Mouse (Mus musculus): ENCODE data around the gene Aqp11. TPM values are rescaled to one million over a fixed set of nuclear protein-coding genes. Genes with fewer than 3 reads are reported as not detected.

Gene Aqp11
- polyA plus RNA-seq, 1 experiment from 2014 or later: 51.0 TPM

DNA sequence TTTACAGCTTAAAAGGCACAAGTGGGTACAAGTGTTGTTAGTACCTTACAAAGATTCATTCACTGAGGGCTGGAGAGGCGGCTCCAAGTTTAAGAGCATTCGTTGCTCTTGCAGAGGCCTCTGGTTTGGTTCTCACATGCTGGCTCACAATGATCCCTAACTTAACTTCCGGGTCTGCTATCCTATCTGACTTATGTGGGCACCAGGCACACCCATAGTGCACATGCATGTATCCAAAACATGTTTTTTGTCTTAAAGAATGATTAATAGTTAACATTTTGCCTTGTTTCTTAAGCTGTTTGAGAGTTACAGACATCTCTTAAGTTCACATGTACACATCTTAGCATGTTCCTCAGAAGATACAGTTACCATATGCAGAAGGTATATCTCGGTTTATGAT is 37.9 kb downstream of the Aqp11 start:
- Histone ChIP-seq H3K9me3 (ENCODE audit: low read length) (no peaks in the 10 kb centered on the region), H3K4me1 (ENCODE audit: insufficient read depth) (peaks cover 11% of the 10 kb centered on the region), H3K27me3 (ENCODE audit: insufficient read depth, low read length) (no peaks in the 10 kb centered on the region), H3K4me2 (ENCODE audit: low read depth, low read length) (no peak overlapping the region), H3K36me3 (replicated peaks; ENCODE audit: insufficient read depth, low read length) (no peaks in the 10 kb centered on the region), H3K27ac (ENCODE audit: low read depth) (no peak overlapping the region), H3K4me3 (ENCODE audit: low read depth, low read length) (no peak overlapping the region), H3K9ac (replicated peaks) (no peak overlapping the region)
- ATAC-seq (no peak), DNase-seq (no peak)
- WGBS (ENCODE audit: insufficient replicate concordance): 87% methylated on average over 4 of the region's 4 CpGs
- no peak for TF ChIP-seq EP300 (IDR thresholded peaks at IDR 0.05; ENCODE audit: low read depth)
- TF ChIP-seq CTCF (IDR thresholded peaks at IDR 0.05; ENCODE audit: low read depth): no peak

DNA sequence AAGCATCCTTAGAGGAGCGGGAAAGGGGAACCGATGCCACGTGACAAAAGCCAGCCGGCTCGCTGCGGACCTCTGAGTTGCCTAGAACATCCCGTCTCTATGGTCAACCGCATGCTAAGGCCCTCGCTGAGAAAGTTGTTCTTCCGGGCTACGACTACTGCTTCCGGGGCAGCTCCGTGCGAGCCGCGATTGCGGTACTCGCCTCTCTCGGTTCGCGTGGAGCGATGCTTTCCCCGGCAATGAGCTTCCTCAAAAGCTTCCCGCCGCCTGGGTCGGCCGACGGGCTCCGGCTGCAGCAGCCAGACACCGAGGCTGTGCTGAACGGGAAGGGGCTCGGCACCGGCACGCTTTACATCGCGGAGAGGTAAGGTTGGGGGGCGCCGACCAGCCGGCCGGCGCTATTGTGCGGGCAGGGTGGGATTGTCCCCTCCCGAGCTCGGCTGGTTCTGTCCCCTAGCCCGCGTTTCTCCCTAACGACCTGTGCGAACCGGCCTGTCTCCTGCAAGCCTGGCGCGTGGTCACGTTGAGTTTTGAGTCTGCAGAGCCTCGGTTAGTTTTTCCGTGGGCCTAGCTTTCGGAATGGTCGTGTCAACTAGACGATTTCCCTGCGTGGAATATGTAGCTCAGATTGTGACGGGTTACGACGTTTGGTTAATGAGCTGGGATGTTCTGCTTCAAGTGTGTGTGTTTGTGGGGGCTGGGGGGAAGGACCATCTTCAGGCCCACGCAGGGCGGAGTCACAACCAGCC is 41.4 kb downstream of the Aqp11 start, which contains the start of gene Clns1a:
Gene Clns1a, plus strand, starts transcription at position 129 of the 749 bp plus-strand sequence.
- no peaks in the 10 kb centered on the region for H3K9me3 ChIP-seq (ENCODE audit: low read length)
- no peaks in the 10 kb centered on the region for H3K36me3 ChIP-seq (replicated peaks; ENCODE audit: insufficient read depth, low read length)
- WGBS (ENCODE audit: insufficient replicate concordance): under 1% methylated on average over 62 of the region's 63 CpGs
- peak within 1 kb of the TSS; percentile 77 for H3K9ac ChIP-seq (replicated peaks)
- DNase-seq: peak; percentile 92
- no peaks in the 10 kb centered on the region for H3K27me3 ChIP-seq (ENCODE audit: insufficient read depth, low read length)
- peak within 1 kb of the TSS; percentile 70 for H3K4me2 ChIP-seq (ENCODE audit: low read depth, low read length)
- TF ChIP-seq EP300 (IDR thresholded peaks at IDR 0.05; ENCODE audit: low read depth): peak; percentile 52; the same call in 1 of the 2 replicates
- no peak for TF ChIP-seq CTCF (IDR thresholded peaks at IDR 0.05; ENCODE audit: low read depth)
- H3K4me1 ChIP-seq (ENCODE audit: insufficient read depth): peaks cover 11% of the 10 kb centered on the region
- H3K27ac ChIP-seq (ENCODE audit: low read depth): peak within 1 kb of the TSS; percentile 70
- ATAC-seq: peak; percentile 99
- peak within 1 kb of the TSS; percentile 77 for H3K4me3 ChIP-seq (ENCODE audit: low read depth, low read length)

GRCm38 (mm10) chr7:97696133-97696505 is 42.0 kb downstream of the Aqp11 start:
- no peaks in the 10 kb centered on the region for H3K9me3 ChIP-seq (ENCODE audit: low read length)
- peak overlapping the region; percentile 63 for H3K27ac ChIP-seq (ENCODE audit: low read depth)
- peak; percentile 47 for ATAC-seq
- peak overlapping the region; percentile 70 for H3K4me2 ChIP-seq (ENCODE audit: low read depth, low read length)
- H3K9ac ChIP-seq (replicated peaks): peak overlapping the region; percentile 77
- 41% methylated on average over 19 of the region's 19 CpGs for WGBS (ENCODE audit: insufficient replicate concordance)
- peaks cover 13% of the 10 kb centered on the region for H3K4me1 ChIP-seq (ENCODE audit: insufficient read depth)
- H3K36me3 ChIP-seq (replicated peaks; ENCODE audit: insufficient read depth, low read length): no peaks in the 10 kb centered on the region
- H3K27me3 ChIP-seq (ENCODE audit: insufficient read depth, low read length): no peaks in the 10 kb centered on the region
- no peak for TF ChIP-seq CTCF (IDR thresholded peaks at IDR 0.05; ENCODE audit: low read depth)
- no peak for TF ChIP-seq EP300 (IDR thresholded peaks at IDR 0.05; ENCODE audit: low read depth)
- DNase-seq: no peak
- H3K4me3 ChIP-seq (ENCODE audit: low read depth, low read length): peak overlapping the region; percentile 77

DNA sequence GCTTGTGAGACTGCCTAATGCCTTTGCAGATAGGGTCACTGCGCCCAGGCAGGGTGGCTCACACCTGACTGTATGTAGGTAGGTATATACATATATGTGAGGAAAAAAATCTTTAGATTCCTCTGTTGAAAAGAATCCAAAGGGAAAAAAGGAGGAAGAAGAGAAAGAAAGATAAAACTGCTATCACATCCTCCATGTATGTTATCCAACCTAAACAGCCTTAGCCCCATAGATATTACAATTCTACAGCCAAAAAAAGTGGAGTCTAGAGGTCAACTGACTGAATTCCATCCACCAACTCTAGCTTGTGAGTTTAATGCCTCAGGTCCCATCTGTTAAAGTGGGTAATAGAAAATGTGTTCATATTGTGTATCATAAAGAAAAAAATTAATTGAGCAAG is 42.6 kb downstream of the Aqp11 start:
- Histone ChIP-seq H3K36me3 (replicated peaks; ENCODE audit: insufficient read depth, low read length) (no peaks in the 10 kb centered on the region), H3K4me2 (ENCODE audit: low read depth, low read length) (no peak overlapping the region), H3K9ac (replicated peaks) (no peak overlapping the region), H3K4me3 (ENCODE audit: low read depth, low read length) (no peak overlapping the region), H3K9me3 (ENCODE audit: low read length) (no peaks in the 10 kb centered on the region), H3K27ac (ENCODE audit: low read depth) (no peak overlapping the region), H3K4me1 (ENCODE audit: insufficient read depth) (peaks cover 13% of the 10 kb centered on the region), H3K27me3 (ENCODE audit: insufficient read depth, low read length) (no peaks in the 10 kb centered on the region)
- DNase-seq (no peak), ATAC-seq (no peak)
- TF ChIP-seq CTCF (IDR thresholded peaks at IDR 0.05; ENCODE audit: low read depth) (no peak), EP300 (IDR thresholded peaks at IDR 0.05; ENCODE audit: low read depth) (no peak)
- 93% methylated on average over 1 of the region's 1 CpGs for WGBS (ENCODE audit: insufficient replicate concordance)

GRCm38 (mm10) chr7:97687831-97688230 is 50.3 kb downstream of the Aqp11 start:
- WGBS (ENCODE audit: insufficient replicate concordance): 74% methylated on average over 2 of the region's 2 CpGs
- Histone ChIP-seq H3K9me3 (ENCODE audit: low read length) (no peaks in the 10 kb centered on the region), H3K36me3 (replicated peaks; ENCODE audit: insufficient read depth, low read length) (peaks cover 21% of the 10 kb centered on the region), H3K9ac (replicated peaks) (no peak overlapping the region), H3K4me3 (ENCODE audit: low read depth, low read length) (no peak overlapping the region), H3K4me1 (ENCODE audit: insufficient read depth) (0 out of 2 replicates have a peak, but pooled peaks cover 3% of the 10 kb centered on the region), H3K4me2 (ENCODE audit: low read depth, low read length) (no peak overlapping the region), H3K27ac (ENCODE audit: low read depth) (no peak overlapping the region), H3K27me3 (ENCODE audit: insufficient read depth, low read length) (no peaks in the 10 kb centered on the region)
- DNase-seq (no peak), ATAC-seq (no peak)
- TF ChIP-seq EP300 (IDR thresholded peaks at IDR 0.05; ENCODE audit: low read depth) (no peak), CTCF (IDR thresholded peaks at IDR 0.05; ENCODE audit: low read depth) (no peak)

- Histone ChIP-seq H3K4me1 (ENCODE audit: insufficient read depth) (no peaks in the 10 kb centered on the region), H3K9ac (replicated peaks) (no peak overlapping the region), H3K4me2 (ENCODE audit: low read depth, low read length) (no peak overlapping the region), H3K27me3 (ENCODE audit: insufficient read depth, low read length) (no peaks in the 10 kb centered on the region), H3K9me3 (ENCODE audit: low read length) (no peaks in the 10 kb centered on the region), H3K4me3 (ENCODE audit: low read depth, low read length) (no peak overlapping the region), H3K27ac (ENCODE audit: low read depth) (no peak overlapping the region), H3K36me3 (replicated peaks; ENCODE audit: insufficient read depth, low read length) (peaks cover 46% of the 10 kb centered on the region)
- peak; percentile 53 for TF ChIP-seq CTCF (IDR thresholded peaks at IDR 0.05; ENCODE audit: low read depth)
- TF ChIP-seq EP300 (IDR thresholded peaks at IDR 0.05; ENCODE audit: low read depth): no peak
- ATAC-seq (no peak), DNase-seq (no peak)
- WGBS (ENCODE audit: insufficient replicate concordance): 20% methylated on average over 1 of the region's 1 CpGs
Measured at GRCm38 (mm10) chr7:97679239-97679638, 58.9 kb downstream of the Aqp11 start.

Other genes with a start within 250 kb of the Aqp11 start
- 21.9 and 30.9 TPM in 2 replicates for gene Aamdc, start 158.8 kb downstream of the Aqp11 start, polyA plus RNA-seq (2015; fragmentation: Nextera tagmentation; extraction: Ambion mirVana)
- gene Rsf1, start 158.4 kb downstream of the Aqp11 start, polyA plus RNA-seq (2015; fragmentation: Nextera tagmentation; extraction: Ambion mirVana): 5.5 TPM in 2 replicates
- 40.2 and 42.0 TPM in 2 replicates for gene Clns1a, start 41.7 kb downstream of the Aqp11 start, polyA plus RNA-seq (2015; fragmentation: Nextera tagmentation; extraction: Ambion mirVana)
- gene Pak1, start 50.3 kb upstream of the Aqp11 start, polyA plus RNA-seq (2015; fragmentation: Nextera tagmentation; extraction: Ambion mirVana): 8.1 and 9.6 TPM in 2 replicates
- gene Gdpd4, start 181.7 kb upstream of the Aqp11 start, polyA plus RNA-seq (2015; fragmentation: Nextera tagmentation; extraction: Ambion mirVana): not detected in 2 replicates

Data from liver, postnatal 0 days (tissue).